Mouse (Mus musculus) intestine, embryonic 14.5 days (tissue): ENCODE results near the gene Mcemp1. TPM values are rescaled to one million over a fixed set of nuclear protein-coding genes. Genes with fewer than 3 reads are reported as not detected.

Experiments used
- ATAC-seq: fragments of 200-750 bp; cut with Nextera tagmentation; replicated peaks from 2 replicates; pipeline ENCODE4 v1.8.0; 2017; ENCODE audit warnings: low read depth, moderate number of reproducible peaks, moderate TSS enrichment, moderate library complexity; ENCODE audit not compliant: low FRiP score, low TSS enrichment
- DNase-seq: peaks from one replicate; pipeline ENCODE4 v3.0.0-alpha.2; 2018; ENCODE audit warnings: low spot score
- H3K27ac ChIP-seq: fragments of 300-500 bp; sonication (generic); 2 replicates; pipeline ENCODE4 v1.5.1; 2014; ENCODE audit warnings: low read depth, mild to moderate bottlenecking, control low read depth
- H3K27me3 ChIP-seq: fragments of 300-500 bp; sonication (generic); replicated peaks from 2 replicates; pipeline ENCODE4 v1.6.1; 2014; ENCODE audit warnings: low read length, control low read depth; ENCODE audit not compliant: control insufficient read depth, insufficient read depth
- H3K36me3 ChIP-seq: fragments of 300-500 bp; sonication (generic); 2 replicates; pipeline ENCODE4 v1.6.1; 2014; ENCODE audit warnings: low read length, control low read depth; ENCODE audit not compliant: control insufficient read depth, insufficient read depth
- H3K4me1 ChIP-seq: fragments of 300-500 bp; sonication (generic); replicated peaks from 2 replicates; pipeline ENCODE4 v1.6.1; 2014; ENCODE audit warnings: low read length, control low read depth, mixed read lengths; ENCODE audit not compliant: control insufficient read depth, insufficient read depth
- H3K4me2 ChIP-seq: fragments of 300-500 bp; sonication (generic); 2 replicates; pipeline ENCODE4 v1.6.1; 2014; ENCODE audit warnings: low read length
- H3K4me3 ChIP-seq: fragments of 300-500 bp; sonication (generic); 2 replicates; pipeline ENCODE4 v1.5.1; 2014; ENCODE audit warnings: low read depth, low read length, control low read depth, mixed read lengths
- H3K9ac ChIP-seq: fragments of 300-500 bp; sonication (generic); 2 replicates; pipeline ENCODE4 v1.6.1; 2014; ENCODE audit warnings: mild to moderate bottlenecking, low read length
- H3K9me3 ChIP-seq: fragments of 300-500 bp; sonication (generic); 2 replicates; pipeline ENCODE4 v1.6.1; 2016; ENCODE audit warnings: low read length, control low read depth; ENCODE audit not compliant: control insufficient read depth
- WGBS: fragments of 180-500 bp; shearing (Covaris S2); extraction: QIAGEN DNeasy Blood & Tissue Kit; methylation state at CpG from one replicate; pipeline ENCODE4 v1.1.7; 2014; 5-methylcytosine and 5-hydroxymethylcytosine counted together
- polyA plus RNA-seq: library from polyadenylated mRNA; unstranded; fragments of >200 nt; fragmentation: Nextera tagmentation; extraction: Ambion mirVana; gene quantifications from 2 replicates; pipeline ENCODE4 v1.2.1, GENCODE M21; 2014

Gene Mcemp1
- polyA plus RNA-seq, 1 experiment from 2014 or later, result 0.47 TPM

- 81% methylated on average over 3 of the region's 3 CpGs for WGBS
These were observed 28.6 kb downstream of the Mcemp1 start, which contains the start of gene Fcer2a for GRCm38 (mm10) chr8:3694121-3694520. TSS of gene Fcer2a (minus strand) at chr8:3694175.

GRCm38 (mm10) chr8:3701491-3701890, 35.9 kb downstream of the Mcemp1 start:
- 94% methylated on average over 1 of the region's 1 CpGs for WGBS
- no peak overlapping the region for H3K4me2 ChIP-seq

More at GRCm38 (mm10) chr8:3694121-3694520, 28.6 kb downstream of the Mcemp1 start, which contains the start of gene Fcer2a:
- no peak within 1 kb of the TSS for H3K9ac ChIP-seq
- DNase-seq (no peak), ATAC-seq (no peak)
- no peaks in the 10 kb centered on the region for H3K36me3 ChIP-seq
- H3K4me1 ChIP-seq, result no peaks in the 10 kb centered on the region
- no peak within 1 kb of the TSS for H3K27ac ChIP-seq
- 0 out of 2 replicates have a peak, but pooled peaks cover 2% of the 10 kb centered on the region for H3K27me3 ChIP-seq
- H3K4me2 ChIP-seq, result no peak within 1 kb of the TSS
- H3K9me3 ChIP-seq, result no peaks in the 10 kb centered on the region
- H3K4me3 ChIP-seq, result no peak within 1 kb of the TSS

GRCm38 (mm10) chr8:3705711-3706110, 40.2 kb downstream of the Mcemp1 start:
- H3K27ac ChIP-seq, result no peak overlapping the region
- H3K27me3 ChIP-seq, result no peaks in the 10 kb centered on the region
- H3K4me3 ChIP-seq, result no peak overlapping the region
- no peak overlapping the region for H3K4me2 ChIP-seq
- H3K4me1 ChIP-seq, result no peaks in the 10 kb centered on the region
- DNase-seq, result no peak
- H3K36me3 ChIP-seq, result no peaks in the 10 kb centered on the region
- no peak for ATAC-seq
- WGBS, result 43% methylated on average over 4 of the region's 4 CpGs
- no peak overlapping the region for H3K9ac ChIP-seq
- H3K9me3 ChIP-seq, result no peaks in the 10 kb centered on the region

More at GRCm38 (mm10) chr8:3701491-3701890, 35.9 kb downstream of the Mcemp1 start:
- DNase-seq (no peak), ATAC-seq (no peak)
- no peaks in the 10 kb centered on the region for H3K9me3 ChIP-seq
- no peak overlapping the region for H3K27ac ChIP-seq
- no peak overlapping the region for H3K9ac ChIP-seq
- no peak overlapping the region for H3K4me3 ChIP-seq
- no peaks in the 10 kb centered on the region for H3K4me1 ChIP-seq
- H3K27me3 ChIP-seq, result no peaks in the 10 kb centered on the region
- H3K36me3 ChIP-seq, result no peaks in the 10 kb centered on the region

GRCm38 (mm10) chr8:3707611-3708010, 42.1 kb downstream of the Mcemp1 start:
- Histone ChIP-seq H3K9me3 (no peaks in the 10 kb centered on the region), H3K4me2 (no peak overlapping the region), H3K4me1 (no peaks in the 10 kb centered on the region), H3K36me3 (no peaks in the 10 kb centered on the region), H3K27ac (no peak overlapping the region), H3K9ac (no peak overlapping the region), H3K27me3 (no peaks in the 10 kb centered on the region), H3K4me3 (no peak overlapping the region)
- 64% methylated on average over 7 of the region's 7 CpGs for WGBS
- ATAC-seq, result no peak
- DNase-seq, result no peak

GRCm38 (mm10) chr8:3710312-3710711, 44.8 kb downstream of the Mcemp1 start:
- 85% methylated on average over 3 of the region's 3 CpGs for WGBS
- H3K36me3 ChIP-seq, result no peaks in the 10 kb centered on the region
- DNase-seq (no peak), ATAC-seq (no peak)
- H3K27ac ChIP-seq, result no peak overlapping the region
- no peak overlapping the region for H3K4me2 ChIP-seq
- no peaks in the 10 kb centered on the region for H3K9me3 ChIP-seq
- no peaks in the 10 kb centered on the region for H3K4me1 ChIP-seq
- no peak overlapping the region for H3K9ac ChIP-seq
- no peaks in the 10 kb centered on the region for H3K27me3 ChIP-seq
- no peak overlapping the region for H3K4me3 ChIP-seq

- Histone ChIP-seq H3K4me1 (no peaks in the 10 kb centered on the region), H3K27me3 (no peaks in the 10 kb centered on the region), H3K27ac (no peak overlapping the region), H3K4me2 (no peak overlapping the region), H3K36me3 (no peaks in the 10 kb centered on the region), H3K4me3 (no peak overlapping the region), H3K9me3 (no peaks in the 10 kb centered on the region), H3K9ac (no peak overlapping the region)
- WGBS, result 50% methylated on average over 2 of the region's 2 CpGs
- ATAC-seq (no peak), DNase-seq (no peak)
These were observed 46.1 kb downstream of the Mcemp1 start for GRCm38 (mm10) chr8:3711646-3712045.

- 57% methylated on average over 12 of the region's 12 CpGs for WGBS
- ATAC-seq, result no peak
These were observed 51.9 kb downstream of the Mcemp1 start for GRCm38 (mm10) chr8:3717321-3717954.

GRCm38 (mm10) chr8:3718559-3718958, 53.0 kb downstream of the Mcemp1 start:
- 13% methylated on average over 14 of the region's 14 CpGs for WGBS
- Histone ChIP-seq H3K27ac (no peak overlapping the region), H3K4me2 (no peak overlapping the region), H3K9me3 (no peaks in the 10 kb centered on the region), H3K27me3 (no peaks in the 10 kb centered on the region), H3K4me1 (no peaks in the 10 kb centered on the region), H3K4me3 (no peak overlapping the region), H3K9ac (no peak overlapping the region), H3K36me3 (no peaks in the 10 kb centered on the region)
- ATAC-seq (no peak; the same call in 1 of the 2 replicates), DNase-seq (peak; percentile 80)

More at GRCm38 (mm10) chr8:3717321-3717954, 51.9 kb downstream of the Mcemp1 start:
- Histone ChIP-seq H3K4me2 (no peak overlapping the region), H3K9me3 (no peaks in the 10 kb centered on the region), H3K36me3 (no peaks in the 10 kb centered on the region), H3K4me3 (no peak overlapping the region), H3K4me1 (no peaks in the 10 kb centered on the region), H3K27me3 (no peaks in the 10 kb centered on the region), H3K27ac (no peak overlapping the region), H3K9ac (no peak overlapping the region)
- DNase-seq, result no peak
